Mouse (Mus musculus) adrenal gland, adult 18-20 months (tissue): ENCODE data around the gene Spats2l. TPM values are rescaled to one million over a fixed set of nuclear protein-coding genes. Genes with fewer than 3 reads are reported as not detected.

ENCODE experiments used
- DNase-seq, 2 experiments: peaks; one replicate each; pipeline ENCODE4 v3.0.0; 2021 to 2022; ENCODE audit warnings: low spot score in 2 of 2
- total RNA-seq, 2 experiments: library from RNA; stranded (reverse); gene quantifications; 1 replicate in 1 of 2; 2 replicates in 1 of 2; pipeline ENCODE4 v1.2.3; 2021

The Spats2l gene
- total RNA-seq, 2 experiments from 2014 or later: 3.0 to 4.2 TPM

DNA sequence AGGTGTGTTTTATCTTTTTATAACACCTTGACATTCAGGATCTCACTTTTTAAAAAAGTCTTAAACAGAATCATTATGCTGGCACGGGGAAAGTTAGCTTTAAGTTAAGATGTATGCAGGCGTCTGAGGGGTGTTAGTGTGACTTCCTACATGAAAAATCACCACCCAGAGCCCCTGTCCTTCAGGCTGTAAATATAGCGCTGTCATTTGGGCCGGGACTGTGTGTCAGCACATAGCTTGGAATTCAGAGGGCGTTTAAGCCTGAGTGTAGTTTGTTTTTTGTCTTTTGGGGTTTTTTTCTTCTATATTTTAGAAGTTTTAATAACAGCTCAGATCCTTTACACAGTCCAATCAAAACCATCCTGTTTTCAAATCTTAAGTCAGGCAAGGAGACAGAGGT lies 115.8 kb downstream of the Spats2l start:
- no peak for DNase-seq

DNA sequence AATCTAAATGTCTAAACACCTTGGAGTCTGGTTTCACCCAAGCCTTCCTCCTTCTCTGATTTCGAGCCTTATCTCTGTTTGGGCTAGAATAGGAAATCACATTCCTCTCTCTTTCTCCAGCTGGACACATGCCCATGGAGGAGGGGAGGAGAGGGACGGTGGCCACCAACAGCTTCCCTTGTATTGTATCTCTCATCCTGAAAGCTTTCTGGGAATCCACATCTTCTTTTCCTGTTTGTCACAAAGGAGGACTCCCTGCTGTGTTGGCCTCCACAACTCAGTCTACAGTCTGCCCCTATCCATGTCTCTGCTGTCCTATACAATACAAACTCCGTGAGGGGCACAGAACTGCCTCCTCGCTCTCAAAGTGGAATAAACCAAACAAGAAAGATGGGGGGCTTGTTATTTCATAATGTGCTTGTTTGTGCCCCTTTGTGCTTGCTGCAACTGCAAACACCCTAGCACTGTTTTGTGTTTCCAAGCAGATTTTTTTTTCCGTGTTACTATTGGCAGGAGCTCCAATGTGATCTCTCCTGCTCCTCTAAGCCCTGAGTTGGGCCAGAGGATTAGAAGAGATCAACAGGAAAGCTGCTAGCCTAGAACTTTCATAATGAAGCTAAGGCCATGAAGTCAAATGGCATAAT lies 116.4 kb downstream of the Spats2l start:
- DNase-seq: no peak

DNA sequence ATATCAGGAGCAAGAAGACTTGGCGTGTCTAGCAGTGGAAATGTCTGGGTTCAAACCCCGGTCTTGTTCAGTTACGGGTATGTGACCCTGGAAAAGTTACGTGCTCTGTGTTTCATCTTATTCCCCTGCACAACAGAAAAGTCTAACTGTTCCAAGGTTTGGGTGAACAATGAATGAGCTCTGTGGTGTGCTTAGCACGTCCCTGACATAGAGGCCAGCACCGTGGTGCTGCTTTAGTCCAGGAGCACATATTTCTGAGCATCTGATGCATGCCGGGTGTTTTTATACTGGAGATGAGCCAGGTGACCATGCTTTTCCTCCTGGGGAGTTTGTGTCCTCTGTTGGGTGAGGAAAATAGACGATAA lies 116.9 kb downstream of the Spats2l start:
- DNase-seq: no peak

DNA sequence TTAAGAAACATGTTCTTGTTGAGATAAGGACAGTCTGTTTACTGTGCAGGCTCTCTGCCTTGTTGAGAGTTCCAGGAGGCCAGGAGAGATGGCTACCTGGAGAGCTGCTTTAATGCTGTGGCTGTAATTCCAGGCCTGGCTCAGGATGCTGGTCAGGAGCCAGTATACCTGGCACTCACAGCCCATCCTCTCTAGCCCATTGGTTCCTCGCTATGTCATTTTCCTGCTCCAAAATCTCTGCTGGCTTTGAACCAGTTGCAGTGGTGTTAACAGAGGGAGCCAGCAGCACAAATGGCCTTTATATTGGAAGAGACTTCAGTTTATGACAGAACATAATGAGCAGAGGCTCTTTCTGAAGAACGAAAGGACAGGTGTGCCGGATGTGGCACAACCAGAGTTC lies 127.5 kb downstream of the Spats2l start:
- no peak for DNase-seq

DNA sequence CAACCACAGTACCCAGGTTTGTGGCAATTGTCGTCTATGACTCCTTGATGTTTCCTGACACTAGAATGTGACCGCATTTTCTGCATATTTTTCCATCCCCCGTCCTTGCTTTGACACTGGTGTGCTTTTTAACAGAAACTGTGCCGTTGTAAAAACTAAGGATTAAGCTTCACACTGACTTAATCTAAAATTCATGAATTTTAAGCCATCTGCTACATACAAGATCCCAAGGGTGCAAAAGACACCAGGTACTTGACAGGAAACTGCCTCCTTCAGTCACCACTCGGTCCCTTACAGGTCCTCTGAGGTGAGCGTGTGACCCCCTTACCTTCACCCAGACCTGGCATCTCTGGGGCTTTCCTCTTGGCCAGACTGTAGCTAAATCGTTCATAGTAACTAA lies 129.8 kb downstream of the Spats2l start:
- DNase-seq: no peak

DNA sequence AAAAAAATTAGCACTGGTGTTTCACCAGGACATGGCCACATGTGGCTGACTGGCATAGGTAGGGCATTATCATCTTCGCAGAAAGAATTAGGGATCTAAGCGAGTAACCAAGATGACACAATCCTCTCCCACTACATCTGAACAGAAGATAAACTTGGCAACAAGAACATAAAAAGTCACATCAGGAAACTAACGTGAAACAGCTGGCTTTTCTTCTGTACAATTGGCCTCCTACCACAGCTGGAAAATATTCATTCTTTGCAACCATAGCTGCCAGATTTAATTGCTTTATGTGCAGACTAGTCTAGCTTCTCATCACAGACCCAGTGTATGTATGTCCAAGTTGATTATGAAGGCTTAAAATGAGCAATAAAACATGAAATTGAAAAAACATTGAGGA lies 131.9 kb downstream of the Spats2l start:
- DNase-seq: no peak

DNA sequence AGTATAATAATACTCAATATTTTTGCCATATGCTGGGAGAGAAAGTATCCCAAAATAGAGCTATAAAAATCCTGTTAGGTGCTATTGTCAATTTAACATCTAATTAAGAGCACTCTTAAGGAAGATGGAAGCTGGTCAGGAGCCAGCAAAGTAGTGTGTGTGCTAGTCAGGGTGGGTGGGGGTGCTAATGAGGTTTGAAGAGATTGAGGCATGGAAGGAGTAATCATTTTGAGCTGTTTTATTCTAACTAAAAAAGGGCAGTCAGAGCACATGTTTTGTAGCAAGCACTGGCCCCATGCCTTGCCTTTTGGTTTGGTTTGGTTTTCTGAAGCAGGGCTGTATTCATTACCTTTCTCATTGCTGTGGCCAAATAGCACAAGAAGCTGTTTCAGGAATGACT lies 132.3 kb downstream of the Spats2l start:
- DNase-seq: no peak

DNA sequence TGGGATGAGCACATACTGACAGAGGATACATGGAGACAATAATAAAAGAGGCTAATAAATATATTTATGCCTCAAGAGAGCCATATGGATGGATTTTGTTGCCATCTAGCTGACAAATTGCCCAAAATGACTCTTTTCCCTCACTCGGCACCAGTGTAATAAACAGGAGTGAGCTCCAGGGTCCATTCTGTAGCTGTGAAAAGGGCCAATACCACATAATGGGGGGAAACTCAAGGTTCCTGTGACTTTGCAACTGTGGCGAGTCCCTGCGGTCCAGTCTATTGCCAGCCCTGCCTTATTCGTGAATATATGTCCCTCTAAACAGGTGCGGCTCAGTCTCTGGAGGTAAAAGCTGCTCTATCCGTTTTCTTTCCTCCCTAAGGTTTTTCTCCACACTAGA lies 137.6 kb downstream of the Spats2l start:
- DNase-seq: no peak

DNA sequence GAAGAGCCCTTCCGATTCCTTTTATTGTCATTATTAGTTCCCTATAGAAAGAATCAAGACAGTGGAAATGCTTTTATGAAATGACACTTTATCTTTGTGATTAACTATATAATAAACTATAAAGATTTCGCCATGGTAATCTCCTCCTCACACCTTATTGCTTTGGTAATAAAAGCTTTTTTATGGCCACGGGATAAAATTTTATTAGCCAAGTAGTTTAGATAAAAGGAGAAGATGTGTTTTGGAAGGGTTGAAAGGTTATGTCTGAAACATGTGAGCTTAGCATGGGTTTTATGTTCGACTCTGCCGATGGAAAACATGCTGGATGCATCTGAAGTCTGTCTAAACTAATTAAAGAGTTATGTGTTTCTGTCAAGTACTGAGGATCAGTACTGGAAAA lies 143.4 kb downstream of the Spats2l start:
- DNase-seq: no peak

DNA sequence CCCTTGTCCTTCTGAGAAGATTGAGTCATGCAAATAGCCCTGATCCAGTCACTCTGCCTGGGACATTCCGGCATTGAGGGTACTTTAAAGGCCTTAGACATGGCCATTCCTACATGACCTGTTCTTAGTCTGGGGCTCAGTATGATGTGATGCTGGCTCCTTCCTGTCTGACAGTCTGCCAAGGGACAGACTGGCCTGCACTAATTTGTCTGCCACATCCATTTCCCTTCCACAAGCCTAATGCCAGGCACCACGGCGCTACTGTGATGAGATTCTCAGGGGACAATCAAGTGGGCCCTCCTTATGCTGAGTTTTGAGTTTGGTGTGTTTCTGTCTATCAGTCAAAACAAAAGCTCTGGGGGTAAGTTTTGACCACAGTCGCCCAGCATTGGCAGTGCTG lies 144.6 kb downstream of the Spats2l start:
- no peak for DNase-seq

DNA sequence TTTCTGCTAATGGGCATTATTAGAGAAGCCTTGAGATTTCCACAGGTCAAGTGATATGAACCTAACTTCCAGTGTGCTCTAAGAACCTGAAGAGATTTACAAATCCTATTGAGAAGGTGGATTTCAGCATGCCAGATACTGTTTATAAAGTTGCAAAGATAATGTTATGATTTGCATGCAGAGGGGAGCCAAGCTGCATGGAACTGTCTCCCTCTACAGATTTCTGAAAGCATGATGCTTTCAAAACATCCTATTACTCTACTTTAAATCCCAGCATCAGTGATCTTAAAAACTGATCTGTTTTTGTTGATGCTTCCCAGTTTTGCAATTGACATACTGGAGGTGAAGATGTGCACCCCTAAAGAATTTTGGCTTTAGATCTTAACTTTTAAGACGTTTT lies 160.3 kb downstream of the Spats2l start:
- DNase-seq: no peak

DNA sequence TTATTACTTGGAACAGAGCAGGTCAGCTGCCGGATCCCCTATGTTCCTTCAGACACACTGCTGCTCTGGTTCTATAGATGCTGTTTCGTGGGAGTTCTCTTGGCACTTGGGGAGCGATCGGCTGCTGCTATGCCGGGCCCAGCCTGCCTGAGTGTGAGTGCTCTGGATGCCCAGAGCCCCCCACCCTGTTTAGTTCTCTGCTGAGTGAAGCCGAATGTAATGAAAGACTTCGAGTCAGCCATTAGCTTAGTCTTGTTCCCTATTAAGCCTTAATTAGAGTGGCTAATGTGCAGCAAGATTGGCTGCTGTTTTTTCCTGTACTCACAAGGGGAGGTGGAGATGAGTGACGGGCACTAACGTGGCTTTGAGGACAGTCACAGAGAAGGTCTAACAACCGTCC lies 166.7 kb downstream of the Spats2l start:
- DNase-seq: no peak

DNA sequence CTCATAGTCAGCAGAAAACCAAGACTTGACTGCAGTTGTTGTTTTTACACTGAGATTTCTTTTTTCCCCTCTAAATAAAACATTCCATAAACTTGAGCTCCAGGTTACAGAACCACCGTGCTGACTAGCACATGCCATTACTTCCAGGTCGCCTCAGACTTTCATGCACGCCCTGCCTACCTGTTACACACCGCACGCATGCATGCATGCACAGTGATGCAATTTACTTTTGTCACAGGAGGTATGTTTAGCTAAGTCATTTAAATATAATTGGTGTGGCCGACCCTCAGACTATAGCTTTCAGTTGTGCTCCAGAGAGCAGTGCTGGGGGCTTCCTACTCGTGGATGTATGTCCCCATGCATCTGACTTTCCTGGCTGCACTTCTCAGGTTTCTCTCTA lies 167.1 kb downstream of the Spats2l start:
- no peak for DNase-seq

DNA sequence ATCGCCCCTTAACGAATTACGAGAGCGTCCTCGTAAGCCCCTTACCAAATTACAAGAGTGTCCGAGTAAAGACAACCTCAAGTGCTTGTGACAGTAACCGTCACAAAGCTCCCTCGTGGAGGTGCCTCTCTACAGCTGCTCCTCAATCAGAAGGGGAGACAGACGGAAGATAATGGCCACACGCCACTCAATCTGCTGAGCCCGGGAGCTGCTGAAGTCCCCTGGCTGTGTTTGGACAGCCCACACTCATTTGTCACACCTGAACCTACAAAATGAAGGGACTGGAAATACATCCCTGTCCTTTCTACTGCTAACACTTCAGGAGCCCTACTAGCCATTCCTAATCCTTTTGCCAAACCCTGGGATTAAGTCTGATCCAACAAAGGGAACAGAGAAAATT lies 167.8 kb downstream of the Spats2l start:
- no peak for DNase-seq

DNA sequence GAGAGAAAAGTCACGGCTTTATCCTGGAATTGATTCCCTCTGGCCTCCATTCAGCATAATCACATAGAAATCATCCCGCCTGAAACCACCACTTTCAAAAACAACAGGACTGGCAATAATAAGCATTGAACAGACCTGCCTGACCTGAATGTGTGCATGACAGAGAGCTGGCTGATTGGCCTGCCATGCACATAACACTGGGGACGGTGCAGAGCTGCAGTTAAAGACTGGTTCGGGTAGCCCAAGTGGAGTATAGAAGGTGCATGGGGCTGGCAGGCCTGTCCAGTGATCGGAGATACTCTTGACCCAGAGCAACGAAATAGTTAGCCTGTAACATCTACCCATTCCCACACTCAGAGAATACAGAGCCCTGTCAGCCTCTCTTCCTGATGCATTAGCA lies 168.3 kb downstream of the Spats2l start:
- DNase-seq: no peak

DNA sequence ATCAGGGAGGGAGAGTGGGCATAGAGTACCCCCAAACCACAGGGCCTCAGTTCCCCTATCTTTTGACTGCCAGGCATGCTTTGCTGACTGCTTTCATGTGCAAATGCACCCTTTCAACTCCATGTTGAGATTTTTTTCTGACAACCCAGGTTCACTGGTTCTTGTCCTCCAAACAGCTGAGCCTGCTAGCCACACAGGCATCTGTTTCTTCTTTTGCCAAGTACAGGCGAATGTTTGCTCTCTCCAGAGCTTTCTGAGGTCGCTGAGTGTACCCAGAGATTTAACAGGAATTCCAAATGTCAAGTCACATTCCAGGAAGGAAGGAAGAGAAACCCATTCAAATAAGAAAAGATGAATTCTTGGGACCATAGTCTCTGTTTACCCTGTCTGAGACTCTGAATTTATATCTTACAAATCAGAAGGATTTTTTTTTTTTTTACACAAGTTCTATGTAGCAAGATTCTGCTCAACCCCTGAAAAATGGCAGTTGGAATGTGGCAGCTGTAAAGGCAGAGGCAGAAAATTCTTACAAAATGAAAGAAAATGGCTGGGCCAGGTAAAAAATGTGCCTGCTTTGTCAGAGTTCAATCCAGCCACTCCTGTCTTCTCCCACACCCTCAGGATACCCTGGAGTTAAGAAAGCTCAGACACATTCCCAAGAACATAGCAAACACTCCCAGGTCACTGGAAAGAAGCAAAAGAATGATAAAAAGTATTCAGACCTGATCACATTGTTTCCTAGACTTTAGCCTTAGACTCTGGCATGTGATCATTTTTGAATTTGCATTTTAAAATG lies 173.8 kb downstream of the Spats2l start:
- DNase-seq: no peak

DNA sequence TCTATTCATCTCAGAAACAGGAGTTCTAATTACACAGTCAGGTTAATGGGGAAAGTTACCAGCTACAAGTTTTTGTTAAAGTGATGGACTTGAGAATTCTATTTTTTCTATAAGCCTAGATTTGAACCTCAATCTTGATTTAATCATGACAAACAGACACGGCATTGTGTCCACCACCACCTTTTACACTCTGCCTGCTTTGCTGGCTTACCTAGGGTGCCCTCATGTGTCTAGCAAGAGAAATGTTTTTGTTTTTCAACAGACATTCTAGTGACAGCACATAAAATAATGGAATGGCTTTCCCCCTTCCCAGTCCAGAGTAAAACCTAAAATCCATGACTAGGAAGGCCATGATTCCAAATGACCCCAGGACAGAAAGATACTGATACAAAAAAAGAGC lies 175.2 kb downstream of the Spats2l start:
- DNase-seq: no peak

DNA sequence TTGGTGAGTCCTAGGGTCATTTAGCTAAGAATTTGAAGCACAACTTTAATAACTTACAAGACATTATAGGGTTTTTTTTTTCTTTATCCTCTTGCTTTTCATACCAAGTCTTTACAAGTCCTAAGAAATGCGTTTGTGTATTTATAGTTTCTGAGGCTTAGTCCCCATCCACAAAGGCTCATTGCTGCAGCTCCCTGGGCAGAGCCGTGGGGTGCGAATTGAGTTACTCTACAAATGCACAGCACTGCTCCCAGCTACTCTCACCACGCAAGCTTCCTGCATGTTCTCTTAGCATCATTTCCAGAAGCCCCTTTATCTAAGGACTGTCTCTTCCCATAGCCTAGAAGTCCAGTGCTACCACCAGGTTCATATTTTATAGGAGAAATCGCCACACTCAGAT lies 175.8 kb downstream of the Spats2l start:
- no peak for DNase-seq

DNA sequence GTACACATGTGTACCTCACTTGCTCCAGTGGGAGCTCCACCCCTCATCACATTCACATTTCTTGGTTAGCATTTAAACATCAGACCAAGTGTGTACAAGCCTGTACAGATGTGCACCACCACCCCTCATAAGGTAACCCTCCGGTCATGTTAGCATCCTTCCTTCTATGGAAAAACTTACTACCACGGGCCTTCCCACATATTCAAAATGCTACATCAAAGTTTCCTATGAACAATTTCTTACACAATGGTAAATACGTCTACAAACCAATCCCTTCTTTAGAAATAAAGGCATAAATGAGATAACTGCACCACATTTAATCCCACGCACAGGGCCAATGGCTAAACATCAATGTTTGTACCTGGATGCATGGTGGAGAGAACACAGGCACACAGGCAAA lies 178.5 kb downstream of the Spats2l start:
- DNase-seq: no peak

DNA sequence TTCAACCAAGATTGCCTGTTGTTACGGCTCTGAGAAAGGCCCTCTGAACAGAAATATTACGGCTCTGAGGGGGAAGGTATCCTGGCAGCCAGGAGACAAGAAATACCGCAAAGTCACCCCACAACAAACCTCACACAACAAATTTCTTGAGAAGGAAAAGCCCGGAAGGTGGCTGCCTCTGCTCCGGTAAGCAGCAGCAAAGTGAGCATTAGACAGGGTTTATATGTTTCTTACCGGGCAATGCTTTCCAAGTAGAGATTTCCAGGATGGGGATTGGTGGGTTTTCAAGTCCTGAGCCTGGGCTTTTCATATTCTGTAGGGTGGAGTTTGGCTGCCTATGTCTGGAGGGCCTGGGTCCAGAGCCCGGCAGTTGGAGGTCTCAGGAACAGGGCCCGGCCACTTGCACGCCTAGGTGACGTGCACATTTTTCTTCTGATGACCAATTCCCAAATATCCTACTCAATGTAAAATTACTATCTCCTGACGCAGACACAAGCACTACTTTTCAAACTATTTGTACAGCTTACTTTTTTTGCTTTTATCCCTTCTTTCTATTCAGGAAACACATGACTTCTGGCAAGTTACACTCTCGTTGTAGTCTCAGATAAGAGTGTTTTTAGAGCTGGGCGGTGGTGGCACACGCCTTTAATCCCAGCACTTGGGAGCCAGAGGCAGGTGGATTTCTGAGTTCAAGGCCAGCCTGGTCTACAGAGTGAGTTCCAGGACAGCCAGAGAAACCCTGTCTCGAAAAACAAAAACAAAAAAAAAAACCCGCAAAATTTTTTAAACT lies 179.8 kb downstream of the Spats2l start:
- DNase-seq: no peak

DNA sequence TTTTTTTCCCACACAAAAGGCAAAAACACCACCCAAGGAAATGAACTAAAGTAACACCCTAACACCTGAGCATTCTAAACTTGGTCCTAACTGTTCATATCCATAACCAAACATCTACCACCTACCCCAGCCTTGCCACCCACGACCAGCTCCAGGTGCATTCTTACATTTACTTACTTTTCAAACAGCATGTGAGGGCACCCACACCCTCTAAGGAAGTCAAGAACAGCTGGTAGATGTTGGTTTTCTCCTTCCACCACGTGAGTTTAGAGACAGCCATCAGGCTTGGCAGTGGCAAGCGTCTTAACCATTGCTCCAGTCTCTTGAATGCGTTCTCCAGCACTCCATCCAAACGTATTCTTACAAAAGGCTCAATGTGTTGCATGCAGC lies 180.4 kb downstream of the Spats2l start:
- no peak for DNase-seq

DNA sequence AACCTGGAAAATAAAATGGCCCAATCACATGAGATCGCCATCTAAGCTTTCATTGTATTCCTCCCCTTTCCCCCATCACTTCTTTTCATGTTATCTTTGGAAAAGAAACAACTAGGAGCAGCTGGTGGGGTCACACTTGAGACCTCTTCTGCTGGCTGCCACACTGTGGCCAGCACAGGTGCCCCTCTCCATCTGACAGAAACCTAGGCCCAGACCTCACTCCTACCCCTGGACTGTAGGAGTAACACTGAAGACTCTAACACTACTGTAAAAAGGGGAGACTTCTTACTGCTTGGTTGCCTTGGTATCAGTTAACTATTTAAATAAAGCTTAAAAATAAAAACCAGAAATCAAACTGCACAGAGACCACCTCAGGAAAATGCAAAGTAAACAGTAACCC lies 181.8 kb downstream of the Spats2l start:
- DNase-seq: no peak
